Mouse (Mus musculus): Measurements from ENCODE around the gene 2900026A02Rik. TPM values are rescaled to one million over a fixed set of nuclear protein-coding genes. Genes with fewer than 3 reads are reported as not detected.

The 2900026A02Rik gene
- total and polyA plus RNA-seq, 3 experiments = not detected

- no peaks in the 10 kb centered on the region for H3K4me1 ChIP-seq (ENCODE audit: control insufficient read depth in 1 of 2, insufficient read depth in 2 of 2, low read length in 2 of 2)
- no peaks in the 10 kb centered on the region for H3K27me3 ChIP-seq (ENCODE audit: control insufficient read depth in 1 of 2, insufficient read depth in 2 of 2, low read length in 2 of 2)
- H3K79me2 ChIP-seq (ENCODE audit: control insufficient read depth, insufficient read depth, low read length, poor library complexity) = no peaks in the 10 kb centered on the region
- TF ChIP-seq SMC3 (IDR thresholded peaks at IDR 0.05; ENCODE audit: low read depth, low read length) (no peak), CTCF (IDR thresholded peaks at IDR 0.05 in 2 of 3, conservative IDR thresholded peaks at IDR 0.05 in 1 of 3; ENCODE audit: control insufficient read depth in 1 of 3, insufficient read depth in 1 of 3, low read depth in 2 of 3, low read length in 3 of 3, poor library complexity in 1 of 3, severe bottlenecking in 1 of 3) (no peak), TAL1 (IDR thresholded peaks at IDR 0.05; ENCODE audit: low read length) (no peak), MAX (IDR thresholded peaks at IDR 0.05; ENCODE audit: low read length) (no peak), RAD21 (IDR thresholded peaks at IDR 0.05; ENCODE audit: low read depth, low read length) (no peak), KAT2A (conservative IDR thresholded peaks at IDR 0.05; ENCODE audit: low read depth, low read length) (no peak), TCF12 (IDR thresholded peaks at IDR 0.05; ENCODE audit: low read depth, low read length) (no peak), RCOR1 (IDR thresholded peaks at IDR 0.05; ENCODE audit: low read depth, low read length) (no peak), MXI1 (IDR thresholded peaks at IDR 0.05; ENCODE audit: low read depth, low read length) (no peak), JUND (IDR thresholded peaks at IDR 0.05; ENCODE audit: low read depth, low read length) (no peak), POLR2AphosphoS2 (IDR thresholded peaks at IDR 0.05; ENCODE audit: low read length) (no peak), GATA1 (IDR thresholded peaks at IDR 0.05; ENCODE audit: low read depth, low read length) (no peak), TBP (IDR thresholded peaks at IDR 0.05; ENCODE audit: low read depth, low read length) (no peak), ELF1 (IDR thresholded peaks at IDR 0.05; ENCODE audit: low read depth, low read length) (no peak), USF1 (IDR thresholded peaks at IDR 0.05; ENCODE audit: low read depth, low read length) (no peak), EP300 (IDR thresholded peaks at IDR 0.05; ENCODE audit: low read depth in 1 of 2, low read length in 2 of 2) (no peak), CHD1 (IDR thresholded peaks at IDR 0.05; ENCODE audit: low read depth, low read length) (no peak), ETS1 (IDR thresholded peaks at IDR 0.05; ENCODE audit: low read depth, low read length) (no peak), ZNF384 (IDR thresholded peaks at IDR 0.05; ENCODE audit: low read depth, low read length) (no peak), HCFC1 (IDR thresholded peaks at IDR 0.05; ENCODE audit: low read depth, low read length) (no peak)
- H3K9me3 ChIP-seq (replicated peaks; ENCODE audit: insufficient read depth, low read length) = no peaks in the 10 kb centered on the region
- no peak overlapping the region for H3K4me3 ChIP-seq (ENCODE audit: control insufficient read depth in 1 of 2, insufficient read depth in 1 of 2, low read depth in 2 of 2, low read length in 2 of 2)
- H3K9ac ChIP-seq (ENCODE audit: control insufficient read depth, low read depth, low read length, poor library complexity, severe bottlenecking) = no peak overlapping the region
- H3K36me3 ChIP-seq (ENCODE audit: control insufficient read depth in 1 of 2, insufficient read depth in 2 of 2, low read length in 2 of 2) = no peaks in the 10 kb centered on the region
- no peak for DNase-seq (ENCODE audit: low read depth, low spot score)
- H3K27ac ChIP-seq (ENCODE audit: control insufficient read depth, low read depth, low read length) = no peak overlapping the region
Observed at GRCm38 (mm10) chr5:113204193-113204592, 16.8 kb downstream of the 2900026A02Rik start.

GRCm38 (mm10) chr5:113199772-113200134 is 21.3 kb downstream of the 2900026A02Rik start:
- no peak overlapping the region for H3K9ac ChIP-seq (ENCODE audit: control insufficient read depth, low read depth, low read length, poor library complexity, severe bottlenecking)
- H3K79me2 ChIP-seq (ENCODE audit: control insufficient read depth, insufficient read depth, low read length, poor library complexity) = no peaks in the 10 kb centered on the region
- no peak for TF ChIP-seq RAD21 (IDR thresholded peaks at IDR 0.05; ENCODE audit: low read depth, low read length)
- no peak for TF ChIP-seq MXI1 (IDR thresholded peaks at IDR 0.05; ENCODE audit: low read depth, low read length)
- TF ChIP-seq USF2 (IDR thresholded peaks at IDR 0.05; ENCODE audit: borderline replicate concordance in 1 of 2, insufficient read depth in 1 of 2, low read depth in 1 of 2, low read length in 2 of 2) = no peak
- no peak for TF ChIP-seq JUND (IDR thresholded peaks at IDR 0.05; ENCODE audit: low read depth, low read length)
- TF ChIP-seq MAZ (IDR thresholded peaks at IDR 0.05; ENCODE audit: low read depth, low read length) = no peak
- no peak for TF ChIP-seq ZKSCAN1 (IDR thresholded peaks at IDR 0.05; ENCODE audit: low read depth, low read length)
- TF ChIP-seq SMC3 (IDR thresholded peaks at IDR 0.05; ENCODE audit: low read depth, low read length) = no peak
- no peak for TF ChIP-seq POLR2AphosphoS5 (IDR thresholded peaks at IDR 0.05; ENCODE audit: borderline replicate concordance, low read depth, low read length)
- TF ChIP-seq EP300 (IDR thresholded peaks at IDR 0.05; ENCODE audit: low read depth in 1 of 2, low read length in 2 of 2) = no peak
- TF ChIP-seq ETS1 (IDR thresholded peaks at IDR 0.05; ENCODE audit: low read depth, low read length) = no peak

More at GRCm38 (mm10) chr5:113199772-113200134, 21.3 kb downstream of the 2900026A02Rik start:
- H3K27me3 ChIP-seq (ENCODE audit: control insufficient read depth in 1 of 2, insufficient read depth in 2 of 2, low read length in 2 of 2) = no peaks in the 10 kb centered on the region
- no peaks in the 10 kb centered on the region for H3K4me1 ChIP-seq (ENCODE audit: control insufficient read depth in 1 of 2, insufficient read depth in 2 of 2, low read length in 2 of 2)
- no peak overlapping the region for H3K4me3 ChIP-seq (ENCODE audit: control insufficient read depth in 1 of 2, insufficient read depth in 1 of 2, low read depth in 2 of 2, low read length in 2 of 2)
- no peaks in the 10 kb centered on the region for H3K9me3 ChIP-seq (replicated peaks; ENCODE audit: insufficient read depth, low read length)
- no peak overlapping the region for H3K27ac ChIP-seq (ENCODE audit: control insufficient read depth, low read depth, low read length)
- no peaks in the 10 kb centered on the region for H3K36me3 ChIP-seq (ENCODE audit: control insufficient read depth in 1 of 2, insufficient read depth in 2 of 2, low read length in 2 of 2)
- no peak for DNase-seq (ENCODE audit: low read depth, low spot score)
